Mouse (Mus musculus) bone marrow, adult 2 months (tissue): ENCODE data around the gene Rnf24.
A peak's percentile ranks its signal among the peaks of the same experiment; 100 is the strongest.
"Not testable (repeated sequence)": the region's sequence is repeated elsewhere in the genome, so short reads cannot be mapped to it uniquely, and the experiment has no call there.

Experiments used
- CTCF ChIP-seq: fragments of 200-500 bp; IDR thresholded peaks from 2 replicates; pipeline ENCODE4 v1.5.1; 2011; ENCODE audit warnings: low read length, control low read depth; ENCODE audit not compliant: control insufficient read depth, insufficient read depth
- POLR2A ChIP-seq: fragments of 200-500 bp; IDR thresholded peaks from 2 replicates; pipeline ENCODE4 v1.6.1; 2011; ENCODE audit warnings: low read depth, mild to moderate bottlenecking, control low read depth, low read length, borderline replicate concordance; ENCODE audit not compliant: control insufficient read depth

GRCm38 (mm10) chr2:131321192-131321591, 31.5 kb downstream of the Rnf24 start:
- not testable (repeated sequence) for TF ChIP-seq CTCF
- TF ChIP-seq POLR2A = 0 out of 2 replicates have a peak, but pooled peaks have one; percentile 13
